Comparison of ENCODE assay signal across 12 mouse cellular contexts in genomic region chr2:161557874-161558273, GRCm38 (mm10).
DNase-seq lines count a peak whose midpoint lies in the region.
"Had no signal": no experiment of that assay in that cellular context is flagged by ENCODE, and none has a peak within 500 bp of the region (broad histone marks: within the 10 kb centered on the region; RNA-seq: fewer than 3 reads in every experiment).

No protein-coding gene starts in this region.

- peak; percentile 60 for DNase-seq in heart, adult 11 months
- no peak for DNase-seq in heart, adult 8-10 months (ENCODE audit: low spot score)
- DNase-seq: adrenal gland, adult 2 months; adrenal gland, adult 8-10 months; adrenal gland, postnatal 10 days; adrenal gland, postnatal 14 days; adrenal gland, postnatal 25 days; B cell, adult 2 months; cerebellum, adult 11 months; cerebellum, adult 11-12 months; cerebellum, adult 18-20 months; cerebellum, adult 2 months had no signal
